Mouse (Mus musculus): ENCODE results near the gene 4930544D05Rik. TPM values are rescaled to one million over a fixed set of nuclear protein-coding genes. Genes with fewer than 3 reads are reported as not detected.

The 4930544D05Rik gene
- polyA plus RNA-seq, 1 experiment from 2014 or later = not detected

- Histone ChIP-seq H3K4me3 (ENCODE audit: low read length) (no peak overlapping the region), H3K27me3 (ENCODE audit: control insufficient read depth, insufficient read depth, low read length) (no peaks in the 10 kb centered on the region), H3K27ac (ENCODE audit: low read length) (no peak overlapping the region), H3K9ac (ENCODE audit: low read length) (no peak overlapping the region), H3K9me3 (replicated peaks; ENCODE audit: control insufficient read depth, low read length) (no peaks in the 10 kb centered on the region), H3K4me2 (ENCODE audit: low read depth, low read length) (no peak overlapping the region), H3K36me3 (ENCODE audit: control insufficient read depth, insufficient read depth) (peaks cover 64% of the 10 kb centered on the region), H3K4me1 (ENCODE audit: control insufficient read depth, insufficient read depth, low read length) (no peaks in the 10 kb centered on the region)
- no peak for ATAC-seq (replicated peaks; ENCODE audit: extremely low read depth, insufficient read depth, low FRiP score)
- 88% methylated on average over 26 of the region's 26 CpGs for WGBS
Observed at GRCm38 (mm10) chr11:70608381-70609066, 7.1 kb upstream of the 4930544D05Rik start.

GRCm38 (mm10) chr11:70610752-70611151 is 4.9 kb upstream of the 4930544D05Rik start:
- Histone ChIP-seq H3K36me3 (ENCODE audit: control insufficient read depth, insufficient read depth) (peaks cover 57% of the 10 kb centered on the region), H3K27ac (ENCODE audit: low read length) (no peak overlapping the region), H3K4me3 (ENCODE audit: low read length) (no peak overlapping the region), H3K4me1 (ENCODE audit: control insufficient read depth, insufficient read depth, low read length) (peaks cover 10% of the 10 kb centered on the region), H3K9me3 (replicated peaks; ENCODE audit: control insufficient read depth, low read length) (no peaks in the 10 kb centered on the region), H3K4me2 (ENCODE audit: low read depth, low read length) (no peak overlapping the region), H3K27me3 (ENCODE audit: control insufficient read depth, insufficient read depth, low read length) (no peaks in the 10 kb centered on the region), H3K9ac (ENCODE audit: low read length) (no peak overlapping the region)
- WGBS = 85% methylated on average over 4 of the region's 4 CpGs
- ATAC-seq (replicated peaks; ENCODE audit: extremely low read depth, insufficient read depth, low FRiP score) = no peak

GRCm38 (mm10) chr11:70612505-70612904 is 3.1 kb upstream of the 4930544D05Rik start:
- H3K9ac ChIP-seq (ENCODE audit: low read length) = no peak overlapping the region
- ATAC-seq (replicated peaks; ENCODE audit: extremely low read depth, insufficient read depth, low FRiP score) = no peak
- no peak overlapping the region for H3K4me2 ChIP-seq (ENCODE audit: low read depth, low read length)
- H3K4me1 ChIP-seq (ENCODE audit: control insufficient read depth, insufficient read depth, low read length) = peaks cover 10% of the 10 kb centered on the region
- no peaks in the 10 kb centered on the region for H3K9me3 ChIP-seq (replicated peaks; ENCODE audit: control insufficient read depth, low read length)
- peaks cover 5% of the 10 kb centered on the region; the same call in 1 of the 2 replicates for H3K27me3 ChIP-seq (ENCODE audit: control insufficient read depth, insufficient read depth, low read length)
- H3K27ac ChIP-seq (ENCODE audit: low read length) = no peak overlapping the region
- H3K4me3 ChIP-seq (ENCODE audit: low read length) = no peak overlapping the region
- H3K36me3 ChIP-seq (ENCODE audit: control insufficient read depth, insufficient read depth) = peaks cover 46% of the 10 kb centered on the region
- 73% methylated on average over 7 of the region's 7 CpGs for WGBS

GRCm38 (mm10) chr11:70615074-70615473 is 574 bp upstream of the 4930544D05Rik start:
- H3K27me3 ChIP-seq (ENCODE audit: control insufficient read depth, insufficient read depth, low read length) = peaks cover 5% of the 10 kb centered on the region; the same call in 1 of the 2 replicates
- 2% methylated on average over 17 of the region's 17 CpGs for WGBS
- no peaks in the 10 kb centered on the region for H3K9me3 ChIP-seq (replicated peaks; ENCODE audit: control insufficient read depth, low read length)
- H3K4me1 ChIP-seq (ENCODE audit: control insufficient read depth, insufficient read depth, low read length) = peaks cover 10% of the 10 kb centered on the region
- peaks cover 23% of the 10 kb centered on the region for H3K36me3 ChIP-seq (ENCODE audit: control insufficient read depth, insufficient read depth)
- H3K4me3 ChIP-seq (ENCODE audit: low read length) = peak overlapping the region; percentile 49
- peak overlapping the region; percentile 63 for H3K27ac ChIP-seq (ENCODE audit: low read length)
- H3K4me2 ChIP-seq (ENCODE audit: low read depth, low read length) = peak overlapping the region; percentile 84
- H3K9ac ChIP-seq (ENCODE audit: low read length) = peak overlapping the region; percentile 65
- peak; percentile 74 for ATAC-seq (replicated peaks; ENCODE audit: extremely low read depth, insufficient read depth, low FRiP score)

- no peak within 1 kb of the TSS for H3K4me3 ChIP-seq (ENCODE audit: low read length)
- H3K36me3 ChIP-seq (ENCODE audit: control insufficient read depth, insufficient read depth) = no peaks in the 10 kb centered on the region
- no peaks in the 10 kb centered on the region for H3K9me3 ChIP-seq (replicated peaks; ENCODE audit: control insufficient read depth, low read length)
- H3K27ac ChIP-seq (ENCODE audit: low read length) = no peak within 1 kb of the TSS
- 25% methylated on average over 1 of the region's 1 CpGs for WGBS
- no peak within 1 kb of the TSS for H3K4me2 ChIP-seq (ENCODE audit: low read depth, low read length)
- ATAC-seq (replicated peaks; ENCODE audit: extremely low read depth, insufficient read depth, low FRiP score) = no peak
- no peak within 1 kb of the TSS for H3K9ac ChIP-seq (ENCODE audit: low read length)
- peaks cover 15% of the 10 kb centered on the region for H3K4me1 ChIP-seq (ENCODE audit: control insufficient read depth, insufficient read depth, low read length)
- peaks cover 5% of the 10 kb centered on the region; the same call in 1 of the 2 replicates for H3K27me3 ChIP-seq (ENCODE audit: control insufficient read depth, insufficient read depth, low read length)
Observed at GRCm38 (mm10) chr11:70619101-70619500, 3.5 kb downstream of the 4930544D05Rik start, which contains the start of gene Chrne. Chrne (minus strand) TSS chr11:70619216.

GRCm38 (mm10) chr11:70621972-70622814 is 6.5 kb downstream of the 4930544D05Rik start:
- WGBS = 36% methylated on average over 7 of the region's 7 CpGs
- Histone ChIP-seq H3K27me3 (ENCODE audit: control insufficient read depth, insufficient read depth, low read length) (no peaks in the 10 kb centered on the region), H3K9me3 (replicated peaks; ENCODE audit: control insufficient read depth, low read length) (no peaks in the 10 kb centered on the region), H3K27ac (ENCODE audit: low read length) (no peak overlapping the region), H3K9ac (ENCODE audit: low read length) (no peak overlapping the region), H3K4me2 (ENCODE audit: low read depth, low read length) (no peak overlapping the region), H3K4me1 (ENCODE audit: control insufficient read depth, insufficient read depth, low read length) (peaks cover 5% of the 10 kb centered on the region; the same call in 1 of the 2 replicates), H3K36me3 (ENCODE audit: control insufficient read depth, insufficient read depth) (no peaks in the 10 kb centered on the region), H3K4me3 (ENCODE audit: low read length) (no peak overlapping the region)
- no peak for ATAC-seq (replicated peaks; ENCODE audit: extremely low read depth, insufficient read depth, low FRiP score)

GRCm38 (mm10) chr11:70623053-70623742 is 7.5 kb downstream of the 4930544D05Rik start:
- H3K4me2 ChIP-seq (ENCODE audit: low read depth, low read length) = no peak overlapping the region

GRCm38 (mm10) chr11:70625473-70625872 is 9.8 kb downstream of the 4930544D05Rik start:
- Histone ChIP-seq H3K4me2 (ENCODE audit: low read depth, low read length) (no peak overlapping the region), H3K9me3 (replicated peaks; ENCODE audit: control insufficient read depth, low read length) (no peaks in the 10 kb centered on the region), H3K27me3 (ENCODE audit: control insufficient read depth, insufficient read depth, low read length) (no peaks in the 10 kb centered on the region), H3K27ac (ENCODE audit: low read length) (no peak overlapping the region), H3K9ac (ENCODE audit: low read length) (no peak overlapping the region), H3K36me3 (ENCODE audit: control insufficient read depth, insufficient read depth) (no peaks in the 10 kb centered on the region), H3K4me3 (ENCODE audit: low read length) (no peak overlapping the region), H3K4me1 (ENCODE audit: control insufficient read depth, insufficient read depth, low read length) (peaks cover 5% of the 10 kb centered on the region; the same call in 1 of the 2 replicates)
- 44% methylated on average over 4 of the region's 4 CpGs for WGBS
- no peak for ATAC-seq (replicated peaks; ENCODE audit: extremely low read depth, insufficient read depth, low FRiP score)

More at GRCm38 (mm10) chr11:70623053-70623742, 7.5 kb downstream of the 4930544D05Rik start:
- Histone ChIP-seq H3K27ac (ENCODE audit: low read length) (no peak overlapping the region), H3K36me3 (ENCODE audit: control insufficient read depth, insufficient read depth) (no peaks in the 10 kb centered on the region), H3K4me3 (ENCODE audit: low read length) (no peak overlapping the region), H3K4me1 (ENCODE audit: control insufficient read depth, insufficient read depth, low read length) (peaks cover 5% of the 10 kb centered on the region; the same call in 1 of the 2 replicates), H3K9ac (ENCODE audit: low read length) (no peak overlapping the region), H3K9me3 (replicated peaks; ENCODE audit: control insufficient read depth, low read length) (no peaks in the 10 kb centered on the region), H3K27me3 (ENCODE audit: control insufficient read depth, insufficient read depth, low read length) (no peaks in the 10 kb centered on the region)
- WGBS = 65% methylated on average over 10 of the region's 10 CpGs
- ATAC-seq (replicated peaks; ENCODE audit: extremely low read depth, insufficient read depth, low FRiP score) = no peak

Measured in heart, embryonic 16.5 days (tissue).